Comparison of ENCODE assay signal across 27 mouse cellular contexts in the genomic region with DNA sequence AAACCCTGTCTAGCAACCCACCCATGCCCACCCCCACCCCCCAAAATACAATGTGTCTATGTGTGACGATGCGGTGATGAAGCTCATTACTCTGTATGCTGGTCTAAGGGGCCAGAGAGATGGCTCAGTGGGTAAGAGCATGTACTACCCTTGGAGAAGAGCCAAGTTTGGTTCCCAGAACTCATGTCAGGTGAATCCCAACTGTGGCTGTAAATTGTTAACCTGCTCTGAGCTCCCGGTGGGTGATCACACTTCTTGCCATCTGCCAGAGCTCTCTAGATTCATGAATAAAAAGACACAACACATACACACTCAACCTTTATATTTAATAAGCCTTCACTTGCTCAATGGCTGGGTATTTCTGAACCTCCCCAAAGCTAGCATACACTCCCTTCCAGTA. TPM values are rescaled to one million over a fixed set of nuclear protein-coding genes. Genes with fewer than 3 reads are reported as not detected.
DNase-seq lines count a peak whose midpoint lies in the region; ATAC-seq and TF ChIP-seq lines count a peak whose summit lies in the region.
"Had no signal": no experiment of that assay in that cellular context is flagged by ENCODE, and none has a peak within 500 bp of the region (broad histone marks: within the 10 kb centered on the region; RNA-seq: fewer than 3 reads in every experiment).

No protein-coding gene starts in this region.

- H3K4me2 ChIP-seq in kidney, embryonic 15.5 days = no peak overlapping the region
- no peak overlapping the region for H3K4me2 ChIP-seq in midbrain, postnatal 0 days (ENCODE audit: low read depth, low read length, poor library complexity, severe bottlenecking)
- H3K4me2 ChIP-seq in midbrain, embryonic 15.5 days = no peak overlapping the region
- H3K4me2 ChIP-seq: forebrain, embryonic 13.5 days; heart, embryonic 13.5 days; hindbrain, embryonic 14.5 days had no signal

- peak; percentile 23 for DNase-seq in heart, adult 11 months
- DNase-seq in heart, adult 8-10 months (ENCODE audit: low spot score) = no peak
- DNase-seq in kidney, adult 2 months = peak; percentile 90
- DNase-seq in midbrain, postnatal 0 days (ENCODE audit: low spot score) = peak; percentile 15
- DNase-seq in gastrocnemius, postnatal 14 days = no peak
- DNase-seq: adrenal gland, adult 8-10 months; adrenal gland, postnatal 25 days; cerebellum, adult 18-20 months; cerebellum, adult 9-10 months; cerebellum, postnatal 14 days; gastrocnemius, postnatal 10 days; heart, adult 18-20 months; heart, postnatal 14 days; heart, postnatal 4 days had no signal

- no peak for TF ChIP-seq CTCF in kidney, adult 2 months (conservative IDR thresholded peaks at IDR 0.05; ENCODE audit: insufficient read depth, insufficient read length, low read depth, low read length)
- TF ChIP-seq CTCF in midbrain, postnatal 0 days (IDR thresholded peaks at IDR 0.05) = no peak

- H3K4me3 ChIP-seq in kidney, adult 2 months (ENCODE audit: insufficient read depth, low read depth, low read length) = no peak overlapping the region
- H3K4me3 ChIP-seq in kidney, embryonic 15.5 days (replicated peaks) = no peak overlapping the region
- H3K4me3 ChIP-seq in midbrain, postnatal 0 days (ENCODE audit: low read depth, low read length) = no peak overlapping the region
- H3K4me3 ChIP-seq in midbrain, embryonic 15.5 days = no peak overlapping the region
- H3K4me3 ChIP-seq: forebrain, embryonic 10.5 days; forebrain, embryonic 13.5 days; heart, embryonic 10.5 days; heart, embryonic 13.5 days had no signal

- H3K27ac ChIP-seq in kidney, adult 2 months (ENCODE audit: insufficient read depth, low read depth, low read length) = no peak overlapping the region
- H3K27ac ChIP-seq in kidney, embryonic 15.5 days = no peak overlapping the region
- no peak overlapping the region for H3K27ac ChIP-seq in midbrain, postnatal 0 days (ENCODE audit: low read depth, low read length)
- no peak overlapping the region for H3K27ac ChIP-seq in midbrain, embryonic 15.5 days
- H3K27ac ChIP-seq: forebrain, embryonic 10.5 days; forebrain, embryonic 13.5 days; heart, embryonic 10.5 days; heart, embryonic 13.5 days; hindbrain, embryonic 14.5 days had no signal

- intact Hi-C loops in gastrocnemius, postnatal 14 days (cut with DNase I; ENCODE audit: low total_unique reads) = no loop called here

- H3K27me3 ChIP-seq in kidney, adult 2 months (replicated peaks; ENCODE audit: control insufficient read depth, insufficient read depth, low read length) = no peaks in the 10 kb centered on the region
- no peaks in the 10 kb centered on the region for H3K27me3 ChIP-seq in kidney, embryonic 15.5 days
- H3K27me3 ChIP-seq in midbrain, postnatal 0 days (ENCODE audit: insufficient read depth, low read length) = no peaks in the 10 kb centered on the region
- no peaks in the 10 kb centered on the region for H3K27me3 ChIP-seq in midbrain, embryonic 15.5 days (replicated peaks)
- H3K27me3 ChIP-seq: forebrain, embryonic 13.5 days; heart, embryonic 13.5 days had no signal

- no peaks in the 10 kb centered on the region for H3K9me3 ChIP-seq in kidney, embryonic 15.5 days (replicated peaks)
- H3K9me3 ChIP-seq in midbrain, postnatal 0 days (ENCODE audit: low read length) = no peaks in the 10 kb centered on the region
- H3K9me3 ChIP-seq in midbrain, embryonic 15.5 days = no peaks in the 10 kb centered on the region
- H3K9me3 ChIP-seq: forebrain, embryonic 10.5 days; forebrain, embryonic 13.5 days; heart, embryonic 10.5 days had no signal

- no peak for ATAC-seq in kidney, embryonic 15.5 days (replicated peaks; ENCODE audit: low FRiP score)
- ATAC-seq in midbrain, postnatal 0 days (ENCODE audit: low FRiP score) = no peak
- ATAC-seq in midbrain, embryonic 15.5 days (replicated peaks) = no peak
- ATAC-seq: activated CD4-positive, CD25-positive, alpha-beta regulatory T cell, adult 4 months; forebrain, embryonic 13.5 days; forebrain, embryonic 16.5 days had no signal

- no peak for TF ChIP-seq POLR2A in kidney, adult 2 months (IDR thresholded peaks at IDR 0.05; ENCODE audit: low read depth, low read length)

- no peak overlapping the region for H3K9ac ChIP-seq in kidney, embryonic 15.5 days
- no peak overlapping the region for H3K9ac ChIP-seq in midbrain, postnatal 0 days (replicated peaks; ENCODE audit: low read length, poor library complexity, severe bottlenecking)
- no peak overlapping the region for H3K9ac ChIP-seq in midbrain, embryonic 15.5 days
- H3K9ac ChIP-seq: forebrain, embryonic 13.5 days; heart, embryonic 13.5 days; hindbrain, embryonic 14.5 days had no signal

- WGBS in kidney, adult 2 months = 69% methylated on average over 3 of the region's 3 CpGs
- 88% methylated on average over 3 of the region's 3 CpGs for WGBS in kidney, embryonic 15.5 days
- WGBS in midbrain, postnatal 0 days = 83% methylated on average over 3 of the region's 3 CpGs
- WGBS in midbrain, embryonic 15.5 days = 89% methylated on average over 3 of the region's 3 CpGs

- no peaks in the 10 kb centered on the region for H3K36me3 ChIP-seq in kidney, adult 2 months (ENCODE audit: control insufficient read depth, insufficient read depth, low read length)
- H3K36me3 ChIP-seq in kidney, embryonic 15.5 days = no peaks in the 10 kb centered on the region
- H3K36me3 ChIP-seq in midbrain, postnatal 0 days (ENCODE audit: insufficient read depth, low read length) = no peaks in the 10 kb centered on the region
- no peaks in the 10 kb centered on the region for H3K36me3 ChIP-seq in midbrain, embryonic 15.5 days (replicated peaks)
- H3K36me3 ChIP-seq: forebrain, embryonic 10.5 days; heart, embryonic 10.5 days had no signal

- H3K4me1 ChIP-seq in kidney, adult 2 months (ENCODE audit: control insufficient read depth, insufficient read depth, low read length) = no peaks in the 10 kb centered on the region; the same call in 1 of the 2 replicates
- H3K4me1 ChIP-seq in kidney, embryonic 15.5 days = no peaks in the 10 kb centered on the region
- no peaks in the 10 kb centered on the region for H3K4me1 ChIP-seq in midbrain, postnatal 0 days (ENCODE audit: insufficient read depth, low read length)
- no peaks in the 10 kb centered on the region for H3K4me1 ChIP-seq in midbrain, embryonic 15.5 days
- H3K4me1 ChIP-seq: forebrain, embryonic 13.5 days; heart, embryonic 13.5 days had no signal

RNA-seq across cellular contexts. Expression of a gene that starts 9.8 kb away (rescaled TPM):
- total RNA-seq in heart, adult 8-10 months (2022) = under 1 TPM in 1 of 4 experiments, not detected in 3; 0.06 TPM
- polyA plus RNA-seq in kidney, adult 2 months (2012; rRNA removed) = 0.03 TPM in 1 of 2 replicates, not detected in the other
- polyA plus RNA-seq in kidney, embryonic 15.5 days (2015; fragmentation: Nextera tagmentation; extraction: Ambion mirVana) = 0.86 and 1.2 TPM in 2 replicates
- total RNA-seq in midbrain, postnatal 0 days (2014; rRNA removed) = 6.1 and 6.4 TPM in 2 replicates
- 2.8 and 2.9 TPM in 2 replicates for polyA plus RNA-seq in midbrain, postnatal 0 days (2015; fragmentation: Nextera tagmentation; extraction: Ambion mirVana)
- polyA plus RNA-seq in midbrain, embryonic 15.5 days (2015; fragmentation: Nextera tagmentation; extraction: Ambion mirVana) = 6.2 and 6.4 TPM in 2 replicates
- under 1 TPM; 0.22 to 0.59 TPM for total RNA-seq in gastrocnemius, postnatal 14 days (2021)
- total RNA-seq: gastrocnemius, adult 18-20 months had no signal
- polyA plus RNA-seq: activated CD4-positive, CD25-positive, alpha-beta regulatory T cell, adult 4 months had no signal

RNA-seq across cellular contexts. Expression of a gene that starts 38.3 kb away (rescaled TPM):
- total RNA-seq in heart, adult 8-10 months (2022) = 10 to 100 TPM; 57.2 to 67.5 (median 65.3) TPM
- 23.3 and 25.9 TPM in 2 replicates for polyA plus RNA-seq in kidney, adult 2 months (2012; rRNA removed)
- 65.6 TPM in 2 replicates for polyA plus RNA-seq in kidney, embryonic 15.5 days (2015; fragmentation: Nextera tagmentation; extraction: Ambion mirVana)
- total RNA-seq in midbrain, postnatal 0 days (2014; rRNA removed) = 88.2 and 106 TPM in 2 replicates
- polyA plus RNA-seq in midbrain, postnatal 0 days (2015; fragmentation: Nextera tagmentation; extraction: Ambion mirVana) = 40.7 and 46.1 TPM in 2 replicates
- 41.6 and 41.9 TPM in 2 replicates for polyA plus RNA-seq in midbrain, embryonic 15.5 days (2015; fragmentation: Nextera tagmentation; extraction: Ambion mirVana)
- 10 to 100 TPM; 41.3 to 66.4 TPM for total RNA-seq in gastrocnemius, postnatal 14 days (2021)

RNA-seq across cellular contexts. Expression of a gene that starts 45.5 kb away (rescaled TPM):
- total RNA-seq in heart, adult 8-10 months (2022) = 1 to 10 TPM in 3 of 4 experiments, under 1 TPM in 1; 0.90 to 1.4 (median 1.3) TPM
- polyA plus RNA-seq in kidney, adult 2 months (2012; rRNA removed) = 1.5 and 1.8 TPM in 2 replicates
- 0.19 and 0.42 TPM in 2 replicates for polyA plus RNA-seq in kidney, embryonic 15.5 days (2015; fragmentation: Nextera tagmentation; extraction: Ambion mirVana)
- not detected in 2 replicates for total RNA-seq in midbrain, postnatal 0 days (2014; rRNA removed)
- 0.19 TPM in 1 of 2 replicates, not detected in the other for polyA plus RNA-seq in midbrain, postnatal 0 days (2015; fragmentation: Nextera tagmentation; extraction: Ambion mirVana)
- not detected in 2 replicates for polyA plus RNA-seq in midbrain, embryonic 15.5 days (2015; fragmentation: Nextera tagmentation; extraction: Ambion mirVana)
- not detected for total RNA-seq in gastrocnemius, postnatal 14 days (2021)
- total RNA-seq: ES-E14; gastrocnemius, adult 18-20 months; gastrocnemius, postnatal 4 days had no signal
- polyA plus RNA-seq: activated CD4-positive, CD25-positive, alpha-beta regulatory T cell, adult 4 months; embryonic facial prominence, embryonic 14.5 days; forebrain, embryonic 13.5 days; hindbrain, embryonic 14.5 days had no signal

Comparison
In these comparisons a context has a peak if more than half of its experiments do, and no peak if none do; other contexts are left out.
1. DNase-seq: peak in heart, adult 11 months (single experiment), kidney, adult 2 months (single experiment) and midbrain, postnatal 0 days (single experiment); none in heart, adult 8-10 months (single experiment) and gastrocnemius, postnatal 14 days (single experiment).